Mouse (Mus musculus) midbrain, embryonic 11.5 days (tissue): ENCODE measurements around the gene Zmym5. TPM values are rescaled to one million over a fixed set of nuclear protein-coding genes. Genes with fewer than 3 reads are reported as not detected.

Experiments used
- polyA plus RNA-seq: library from polyadenylated mRNA; unstranded; fragments of >200 nt; fragmentation: Nextera tagmentation; extraction: Ambion mirVana; gene quantifications from 2 replicates; pipeline ENCODE4 v1.2.1, GENCODE M21; 2014

The Zmym5 gene
- polyA plus RNA-seq, 1 experiment from 2014 or later = 23.5 TPM

Other genes with a start within 250 kb of the Zmym5 start
- 24.4 and 26.6 TPM in 2 replicates for gene Cenpj, start 236.3 kb downstream of the Zmym5 start, polyA plus RNA-seq
- 1.3 and 1.5 TPM in 2 replicates for gene Parp4, start 236.1 kb downstream of the Zmym5 start, polyA plus RNA-seq
- gene Mphosph8, start 143.5 kb downstream of the Zmym5 start, polyA plus RNA-seq = 44.3 and 45.4 TPM in 2 replicates
- 67.3 and 68.2 TPM in 2 replicates for gene Pspc1, start 33.4 kb downstream of the Zmym5 start, polyA plus RNA-seq
- gene Zmym2, start 74.9 kb upstream of the Zmym5 start, polyA plus RNA-seq = 62.5 and 63.3 TPM in 2 replicates
- gene Gja3, start 246.4 kb upstream of the Zmym5 start, polyA plus RNA-seq = 0.44 TPM in 1 of 2 replicates, not detected in the other